Mouse (Mus musculus) ES-Bruce4 (cell line): Measurements from ENCODE around the gene Mylpf. TPM values are rescaled to one million over a fixed set of nuclear protein-coding genes. Genes with fewer than 3 reads are reported as not detected.

Experiments used
- H3K27ac ChIP-seq: 2 replicates; pipeline ENCODE4 v1.5.1; 2012; ENCODE audit warnings: low read length, inconsistent platforms; ENCODE audit not compliant: insufficient read depth
- H3K27me3 ChIP-seq: 2 replicates; pipeline ENCODE4 v1.6.1; 2012; ENCODE audit warnings: mild to moderate bottlenecking, low read length, inconsistent platforms; ENCODE audit not compliant: control insufficient read depth, poor library complexity, insufficient read depth, severe bottlenecking
- H3K36me3 ChIP-seq: 2 replicates; pipeline ENCODE4 v1.6.1; 2012; ENCODE audit warnings: inconsistent platforms, mild to moderate bottlenecking, low read length, moderate library complexity; ENCODE audit not compliant: control insufficient read depth, poor library complexity, insufficient read depth, severe bottlenecking
- H3K4me1 ChIP-seq: one replicate; pipeline ENCODE4 v1.8.1; 2011; ENCODE audit warnings: low read length; ENCODE audit not compliant: control insufficient read depth, insufficient read depth
- H3K4me3 ChIP-seq: 2 replicates; pipeline ENCODE4 v1.5.1; 2011; ENCODE audit warnings: low read depth, mild to moderate bottlenecking, low read length
- H3K9ac ChIP-seq: 2 replicates; pipeline ENCODE4 v1.6.1; 2012; ENCODE audit warnings: low read depth, mild to moderate bottlenecking, inconsistent platforms; ENCODE audit not compliant: poor library complexity, severe bottlenecking
- H3K9me3 ChIP-seq: replicated peaks from 2 replicates; pipeline ENCODE4 v1.6.1; 2012; ENCODE audit warnings: mild to moderate bottlenecking, low read length, inconsistent platforms; ENCODE audit not compliant: control insufficient read depth, poor library complexity, insufficient read depth, severe bottlenecking
- CTCF ChIP-seq: IDR thresholded peaks from one replicate; pipeline ENCODE4 v1.8.1; 2011; ENCODE audit warnings: low read depth, low read length
- EP300 ChIP-seq: IDR thresholded peaks from 2 replicates; pipeline ENCODE4 v1.6.1; 2011; ENCODE audit warnings: low read depth, low read length; ENCODE audit not compliant: insufficient read depth
- POLR2A ChIP-seq: IDR thresholded peaks from one replicate; pipeline ENCODE4 v1.8.1; 2011; ENCODE audit warnings: low read length; ENCODE audit not compliant: insufficient read depth
- polyA plus RNA-seq: library from polyadenylated mRNA; stranded (reverse); fragments of >200 nt; gene quantifications from 2 replicates; pipeline ENCODE4 v1.2.4, GENCODE M21; 2011; ENCODE audit warnings: low read depth; ENCODE audit not compliant: missing spikeins, insufficient read depth, insufficient read length

The Mylpf gene
- polyA plus RNA-seq, 1 experiment, result 278 TPM

GRCm38 (mm10) chr7:127195544-127196295 lies 13.0 kb upstream of the Mylpf start, which contains the start of gene Cd2bp2:
Gene Cd2bp2 (minus strand): TSS chr7:127196050.
- Histone ChIP-seq H3K36me3 (peaks cover 58% of the 10 kb centered on the region), H3K9ac (peak within 1 kb of the TSS; percentile 83), H3K27me3 (no peaks in the 10 kb centered on the region), H3K27ac (peak within 1 kb of the TSS; percentile 85), H3K4me3 (peak within 1 kb of the TSS; percentile 93), H3K9me3 (no peaks in the 10 kb centered on the region), H3K4me1 (peaks cover 2% of the 10 kb centered on the region)
- TF ChIP-seq POLR2A (peak; percentile 85), EP300 (peak; percentile 64; the same call in 1 of the 2 replicates), CTCF (no peak)

GRCm38 (mm10) chr7:127196484-127196883 lies 12.2 kb upstream of the Mylpf start:
- H3K36me3 ChIP-seq, result peaks cover 62% of the 10 kb centered on the region

GRCm38 (mm10) chr7:127206606-127207005 lies 2.1 kb upstream of the Mylpf start:
- H3K4me3 ChIP-seq, result peak overlapping the region; percentile 93

More at GRCm38 (mm10) chr7:127196484-127196883, 12.2 kb upstream of the Mylpf start:
- no peak for TF ChIP-seq CTCF
- TF ChIP-seq EP300, result no peak
- TF ChIP-seq POLR2A, result no peak
- no peaks in the 10 kb centered on the region for H3K9me3 ChIP-seq
- H3K4me3 ChIP-seq, result peak overlapping the region; percentile 93
- no peaks in the 10 kb centered on the region for H3K27me3 ChIP-seq
- H3K27ac ChIP-seq, result peak overlapping the region; percentile 84
- peak overlapping the region; percentile 83 for H3K9ac ChIP-seq
- H3K4me1 ChIP-seq, result peaks cover 2% of the 10 kb centered on the region

GRCm38 (mm10) chr7:127207374-127208294 lies 1.1 kb upstream of the Mylpf start:
- H3K27ac ChIP-seq, result peak overlapping the region; percentile 75
- no peaks in the 10 kb centered on the region for H3K27me3 ChIP-seq
- peak overlapping the region; percentile 95 for H3K9ac ChIP-seq
- no peaks in the 10 kb centered on the region for H3K9me3 ChIP-seq
- H3K36me3 ChIP-seq, result peaks cover 18% of the 10 kb centered on the region
- TF ChIP-seq CTCF (no peak), POLR2A (no peak), EP300 (no peak)
- peaks cover 1% of the 10 kb centered on the region for H3K4me1 ChIP-seq
- H3K4me3 ChIP-seq, result peak overlapping the region; percentile 93

More at GRCm38 (mm10) chr7:127206606-127207005, 2.1 kb upstream of the Mylpf start:
- Histone ChIP-seq H3K9me3 (no peaks in the 10 kb centered on the region), H3K36me3 (peaks cover 24% of the 10 kb centered on the region), H3K27me3 (no peaks in the 10 kb centered on the region), H3K9ac (peak overlapping the region; percentile 95), H3K27ac (0 out of 2 replicates have a peak overlapping the region, but pooled peaks have one; percentile 18), H3K4me1 (peaks cover 1% of the 10 kb centered on the region)
- no peak for TF ChIP-seq POLR2A
- TF ChIP-seq EP300, result no peak
- TF ChIP-seq CTCF, result no peak

GRCm38 (mm10) chr7:127208295-127208552 lies 466 bp upstream of the Mylpf start, which contains the start of gene Tbc1d10b:
Gene Tbc1d10b (minus strand): TSS chr7:127208468.
- Histone ChIP-seq H3K9ac (peak within 1 kb of the TSS; percentile 95), H3K4me1 (peaks cover 1% of the 10 kb centered on the region), H3K27me3 (no peaks in the 10 kb centered on the region), H3K27ac (peak within 1 kb of the TSS; percentile 75), H3K36me3 (peaks cover 12% of the 10 kb centered on the region), H3K4me3 (peak within 1 kb of the TSS; percentile 93), H3K9me3 (no peaks in the 10 kb centered on the region)
- TF ChIP-seq CTCF (no peak), POLR2A (no peak), EP300 (no peak)
